Mouse (Mus musculus): ENCODE measurements around the gene Epb41l2. TPM values are rescaled to one million over a fixed set of nuclear protein-coding genes. Genes with fewer than 3 reads are reported as not detected.

Epb41l2 gene
- polyA plus RNA-seq, 1 experiment from 2014 or later: 46.4 TPM

DNA sequence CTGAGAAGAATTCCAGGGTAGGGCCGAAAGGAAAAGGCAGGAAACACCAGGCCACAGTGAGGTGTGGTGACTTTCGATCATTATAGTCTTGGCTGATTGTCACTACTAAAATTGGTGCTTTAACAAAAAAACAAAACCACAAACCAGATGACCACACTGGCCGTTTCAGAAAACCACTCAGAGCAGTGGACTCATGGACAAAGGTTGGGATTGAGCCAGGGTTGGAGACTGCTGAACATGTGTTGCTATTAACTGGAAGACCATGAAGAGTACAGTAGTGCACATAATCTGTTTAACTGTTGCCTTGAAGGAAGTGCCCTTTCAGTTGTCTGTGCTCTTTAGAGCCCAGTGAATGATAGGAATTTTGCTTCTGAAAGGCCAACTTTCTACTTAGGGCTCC is 167.5 kb downstream of the Epb41l2 start:
- Histone ChIP-seq H3K4me1 (replicated peaks; ENCODE audit: control insufficient read depth, insufficient read depth, low read length) (no peaks in the 10 kb centered on the region), H3K27me3 (ENCODE audit: control insufficient read depth, insufficient read depth, low read length) (no peaks in the 10 kb centered on the region), H3K4me2 (ENCODE audit: low read depth, low read length, severe bottlenecking) (no peak overlapping the region), H3K9ac (ENCODE audit: low read length) (no peak overlapping the region), H3K36me3 (ENCODE audit: control insufficient read depth, insufficient read depth, low read length) (no peaks in the 10 kb centered on the region), H3K4me3 (ENCODE audit: low read depth, low read length) (no peak overlapping the region), H3K27ac (ENCODE audit: low read depth, low read length) (no peak overlapping the region), H3K9me3 (ENCODE audit: control insufficient read depth, low read length) (no peaks in the 10 kb centered on the region)
- DNase-seq (ENCODE audit: low spot score): no peak
- no peak for ATAC-seq (replicated peaks; ENCODE audit: low FRiP score)
- WGBS: 86% methylated on average over 3 of the region's 3 CpGs

DNA sequence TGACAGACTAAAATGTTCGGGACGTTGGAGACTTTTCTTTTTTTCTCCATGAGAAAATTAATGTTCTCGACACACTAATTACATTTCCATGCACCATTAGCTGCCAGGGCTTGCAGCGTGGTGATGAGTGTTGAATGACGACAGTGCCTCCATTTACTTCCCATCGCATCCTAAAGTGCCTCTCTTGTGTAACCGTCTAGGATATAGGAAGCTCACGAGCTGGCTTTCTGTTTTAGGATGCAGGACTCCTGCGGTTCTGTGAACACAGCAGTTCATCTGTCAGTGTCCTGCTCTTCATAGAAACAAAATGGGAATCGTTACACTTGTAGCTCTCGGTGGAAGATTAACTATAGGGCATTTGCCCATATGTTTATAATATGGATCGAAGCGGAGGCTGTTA is 171.7 kb downstream of the Epb41l2 start:
- no peak overlapping the region for H3K4me2 ChIP-seq (ENCODE audit: low read depth, low read length, severe bottlenecking)
- H3K9ac ChIP-seq (ENCODE audit: low read length): no peak overlapping the region
- H3K27ac ChIP-seq (ENCODE audit: low read depth, low read length): no peak overlapping the region
- H3K36me3 ChIP-seq (ENCODE audit: control insufficient read depth, insufficient read depth, low read length): no peaks in the 10 kb centered on the region
- WGBS: 86% methylated on average over 13 of the region's 13 CpGs
- ATAC-seq (replicated peaks; ENCODE audit: low FRiP score) (no peak), DNase-seq (ENCODE audit: low spot score) (no peak)
- no peaks in the 10 kb centered on the region for H3K9me3 ChIP-seq (ENCODE audit: control insufficient read depth, low read length)
- no peaks in the 10 kb centered on the region for H3K27me3 ChIP-seq (ENCODE audit: control insufficient read depth, insufficient read depth, low read length)
- H3K4me1 ChIP-seq (replicated peaks; ENCODE audit: control insufficient read depth, insufficient read depth, low read length): no peaks in the 10 kb centered on the region
- H3K4me3 ChIP-seq (ENCODE audit: low read depth, low read length): no peak overlapping the region

DNA sequence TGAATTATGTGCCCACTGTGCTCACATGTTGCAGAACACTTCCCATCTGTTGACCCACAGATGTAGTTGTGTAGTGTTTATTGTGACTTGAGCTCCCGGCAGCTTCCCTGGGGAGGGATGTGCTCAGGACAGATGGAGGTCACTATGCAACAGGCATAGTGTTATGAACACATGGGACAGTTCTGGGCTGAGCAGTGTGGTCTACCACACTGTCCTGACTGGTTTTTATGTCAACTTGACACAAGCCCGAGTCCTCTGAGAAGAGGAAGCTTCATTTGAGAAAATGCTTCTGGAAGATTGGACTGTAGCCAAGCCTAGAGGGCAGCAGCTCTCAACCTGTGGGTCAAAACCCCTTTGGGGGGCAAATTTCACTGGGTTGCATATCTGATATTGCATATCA is 173.5 kb downstream of the Epb41l2 start:
- no peak for ATAC-seq (replicated peaks; ENCODE audit: low FRiP score)
- no peaks in the 10 kb centered on the region for H3K4me1 ChIP-seq (replicated peaks; ENCODE audit: control insufficient read depth, insufficient read depth, low read length)
- H3K4me2 ChIP-seq (ENCODE audit: low read depth, low read length, severe bottlenecking): no peak overlapping the region
- H3K27ac ChIP-seq (ENCODE audit: low read depth, low read length): no peak overlapping the region
- no peaks in the 10 kb centered on the region for H3K27me3 ChIP-seq (ENCODE audit: control insufficient read depth, insufficient read depth, low read length)
- WGBS: 84% methylated on average over 2 of the region's 2 CpGs
- DNase-seq (ENCODE audit: low spot score): no peak
- H3K4me3 ChIP-seq (ENCODE audit: low read depth, low read length): no peak overlapping the region
- H3K9ac ChIP-seq (ENCODE audit: low read length): no peak overlapping the region
- no peaks in the 10 kb centered on the region for H3K9me3 ChIP-seq (ENCODE audit: control insufficient read depth, low read length)
- H3K36me3 ChIP-seq (ENCODE audit: control insufficient read depth, insufficient read depth, low read length): no peaks in the 10 kb centered on the region

DNA sequence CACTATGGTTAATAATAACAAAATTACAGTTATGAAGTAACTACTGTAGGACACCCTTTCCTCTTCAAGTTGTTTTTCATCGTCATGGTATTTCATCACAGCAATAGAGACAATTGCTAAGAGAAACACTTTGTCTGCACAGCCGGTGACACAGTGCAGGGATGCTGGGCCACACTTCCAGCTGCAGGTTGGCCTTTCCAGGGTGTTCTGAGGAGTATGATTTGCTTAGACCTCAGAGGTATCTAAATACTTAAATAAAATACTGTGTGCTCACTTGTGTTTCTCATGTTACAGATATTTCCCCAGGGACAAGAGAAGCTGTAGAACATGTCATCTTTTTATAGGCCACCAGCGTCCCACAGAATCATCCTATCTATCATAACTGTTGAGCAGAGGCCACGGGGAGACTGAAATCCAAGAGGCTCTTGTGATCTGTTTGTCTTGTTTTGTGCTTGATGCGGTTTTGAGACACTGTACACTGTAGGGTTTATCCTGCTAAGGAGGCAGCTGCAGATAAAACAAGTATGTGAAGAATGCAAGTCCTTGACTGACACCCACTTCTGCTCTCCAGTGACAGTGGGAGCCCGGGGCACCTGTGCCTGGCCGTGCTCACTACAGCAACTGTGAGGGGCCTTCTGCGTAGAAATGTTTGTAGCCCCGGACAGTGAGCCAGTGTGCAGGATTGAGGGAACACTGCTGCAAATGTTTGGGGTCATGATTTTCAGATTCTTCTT is 174.1 kb downstream of the Epb41l2 start:
- Histone ChIP-seq H3K9me3 (ENCODE audit: control insufficient read depth, low read length) (no peaks in the 10 kb centered on the region), H3K9ac (ENCODE audit: low read length) (no peak overlapping the region)
- no peak for ATAC-seq (replicated peaks; ENCODE audit: low FRiP score)

DNA sequence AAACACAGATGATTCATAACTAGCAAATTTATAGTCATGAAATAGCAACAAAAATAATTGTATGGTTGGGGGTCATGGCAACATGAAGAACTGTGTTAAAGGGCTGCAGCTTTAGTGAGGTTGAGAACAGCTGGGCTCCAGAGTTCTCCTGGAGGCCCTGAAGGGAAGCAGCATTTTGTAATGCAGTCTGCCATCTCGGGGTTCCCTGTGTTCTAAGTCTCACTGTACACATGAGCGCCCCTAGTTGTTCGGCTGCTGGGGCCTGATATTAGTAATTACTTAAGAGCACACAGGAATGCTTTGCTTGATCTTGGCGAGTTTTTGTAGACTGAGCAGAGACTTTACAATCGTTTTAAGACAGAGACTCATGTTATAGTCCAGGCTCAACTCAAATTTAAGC is 174.9 kb downstream of the Epb41l2 start:
- Histone ChIP-seq H3K27ac (ENCODE audit: low read depth, low read length) (no peak overlapping the region), H3K4me2 (ENCODE audit: low read depth, low read length, severe bottlenecking) (no peak overlapping the region), H3K9ac (ENCODE audit: low read length) (no peak overlapping the region), H3K9me3 (ENCODE audit: control insufficient read depth, low read length) (no peaks in the 10 kb centered on the region), H3K36me3 (ENCODE audit: control insufficient read depth, insufficient read depth, low read length) (no peaks in the 10 kb centered on the region), H3K27me3 (ENCODE audit: control insufficient read depth, insufficient read depth, low read length) (no peaks in the 10 kb centered on the region), H3K4me1 (replicated peaks; ENCODE audit: control insufficient read depth, insufficient read depth, low read length) (no peaks in the 10 kb centered on the region), H3K4me3 (ENCODE audit: low read depth, low read length) (no peak overlapping the region)
- 89% methylated on average over 5 of the region's 5 CpGs for WGBS
- DNase-seq (ENCODE audit: low spot score) (no peak), ATAC-seq (replicated peaks; ENCODE audit: low FRiP score) (no peak)

More for the DNA sequence above, 174.1 kb downstream of the Epb41l2 start:
- no peak overlapping the region for H3K27ac ChIP-seq (ENCODE audit: low read depth, low read length)
- no peaks in the 10 kb centered on the region for H3K4me1 ChIP-seq (replicated peaks; ENCODE audit: control insufficient read depth, insufficient read depth, low read length)
- no peak overlapping the region for H3K4me3 ChIP-seq (ENCODE audit: low read depth, low read length)
- no peaks in the 10 kb centered on the region for H3K27me3 ChIP-seq (ENCODE audit: control insufficient read depth, insufficient read depth, low read length)
- H3K36me3 ChIP-seq (ENCODE audit: control insufficient read depth, insufficient read depth, low read length): no peaks in the 10 kb centered on the region
- DNase-seq (ENCODE audit: low spot score): no peak
- H3K4me2 ChIP-seq (ENCODE audit: low read depth, low read length, severe bottlenecking): no peak overlapping the region
- WGBS: 90% methylated on average over 9 of the region's 9 CpGs

DNA sequence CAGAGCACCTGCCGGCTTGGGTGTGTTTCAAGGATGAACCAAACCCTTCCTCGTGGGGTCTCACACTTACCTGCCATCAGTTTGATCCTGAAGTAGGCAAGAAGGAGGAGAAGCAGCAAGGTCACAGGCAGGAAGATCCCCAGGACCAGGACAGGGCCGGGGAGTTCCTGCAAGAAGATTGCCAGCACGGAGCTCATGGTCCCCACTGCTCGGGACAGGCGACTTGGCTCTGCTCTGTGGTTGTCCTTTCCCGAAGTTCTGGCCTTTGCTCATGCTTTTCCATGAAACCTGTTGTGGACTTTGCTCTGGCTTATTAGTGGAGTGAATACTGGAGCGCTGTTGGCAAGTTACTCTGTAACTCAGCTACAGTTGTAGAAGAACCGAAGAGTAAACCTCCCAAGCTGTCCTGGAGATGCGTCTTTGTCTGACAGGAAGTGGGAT is 176.3 kb downstream of the Epb41l2 start, which contains the start of gene Smlr1:
Gene Smlr1 (minus strand): TSS at position 377 of the 441 bp plus-strand sequence.
- Histone ChIP-seq H3K36me3 (ENCODE audit: control insufficient read depth, insufficient read depth, low read length) (no peaks in the 10 kb centered on the region), H3K9me3 (ENCODE audit: control insufficient read depth, low read length) (no peaks in the 10 kb centered on the region), H3K4me2 (ENCODE audit: low read depth, low read length, severe bottlenecking) (no peak within 1 kb of the TSS), H3K27ac (ENCODE audit: low read depth, low read length) (no peak within 1 kb of the TSS), H3K4me1 (replicated peaks; ENCODE audit: control insufficient read depth, insufficient read depth, low read length) (no peaks in the 10 kb centered on the region), H3K27me3 (ENCODE audit: control insufficient read depth, insufficient read depth, low read length) (no peaks in the 10 kb centered on the region), H3K9ac (ENCODE audit: low read length) (no peak within 1 kb of the TSS), H3K4me3 (ENCODE audit: low read depth, low read length) (no peak within 1 kb of the TSS)
- no peak for DNase-seq (ENCODE audit: low spot score)
- WGBS: 94% methylated on average over 10 of the region's 10 CpGs
- no peak for ATAC-seq (replicated peaks; ENCODE audit: low FRiP score)

DNA sequence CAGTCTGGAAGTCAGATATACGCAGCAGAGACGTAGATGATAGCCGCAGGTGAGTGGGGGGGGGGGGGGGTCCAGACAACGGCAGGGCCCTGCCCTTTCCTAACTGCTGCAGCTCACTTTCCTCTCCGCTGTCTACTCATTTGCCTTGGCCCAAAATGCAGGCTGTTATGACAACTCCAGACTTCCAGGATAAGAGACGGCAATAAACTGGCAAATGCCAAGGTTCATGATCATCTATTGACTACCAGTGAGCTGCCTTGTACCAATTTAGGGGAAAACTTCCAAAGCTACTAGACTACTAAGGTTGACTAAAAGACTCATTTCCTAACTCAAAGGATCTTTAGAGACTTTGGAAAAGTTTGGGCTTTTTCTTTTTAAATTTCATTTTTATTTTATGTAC is 177.0 kb downstream of the Epb41l2 start:
- no peaks in the 10 kb centered on the region for H3K27me3 ChIP-seq (ENCODE audit: control insufficient read depth, insufficient read depth, low read length)
- H3K4me2 ChIP-seq (ENCODE audit: low read depth, low read length, severe bottlenecking): no peak overlapping the region
- H3K36me3 ChIP-seq (ENCODE audit: control insufficient read depth, insufficient read depth, low read length): no peaks in the 10 kb centered on the region
- H3K9ac ChIP-seq (ENCODE audit: low read length): no peak overlapping the region
- H3K4me1 ChIP-seq (replicated peaks; ENCODE audit: control insufficient read depth, insufficient read depth, low read length): no peaks in the 10 kb centered on the region
- H3K9me3 ChIP-seq (ENCODE audit: control insufficient read depth, low read length): no peaks in the 10 kb centered on the region
- H3K27ac ChIP-seq (ENCODE audit: low read depth, low read length): no peak overlapping the region
- DNase-seq (ENCODE audit: low spot score) (no peak), ATAC-seq (replicated peaks; ENCODE audit: low FRiP score) (no peak)
- 95% methylated on average over 6 of the region's 6 CpGs for WGBS
- no peak overlapping the region for H3K4me3 ChIP-seq (ENCODE audit: low read depth, low read length)

DNA sequence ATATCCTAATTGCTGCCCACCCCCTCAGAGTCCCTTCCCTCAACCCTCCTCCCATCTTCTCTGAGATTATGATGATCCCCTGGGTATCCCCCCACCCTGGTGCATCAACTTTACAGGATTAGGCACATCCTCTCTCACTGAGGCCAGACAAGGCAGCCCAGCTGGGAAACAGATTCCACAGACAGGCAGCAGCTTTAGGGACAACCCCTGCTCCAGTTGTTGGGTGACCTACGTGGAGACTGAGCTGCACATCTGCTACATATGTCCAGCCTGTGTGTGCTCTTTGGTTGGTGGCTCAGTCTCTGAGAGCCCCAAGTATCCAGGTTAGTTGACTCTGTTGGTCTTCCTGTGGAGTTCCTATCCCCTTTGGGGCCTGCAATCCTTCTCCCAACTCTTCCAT is 179.1 kb downstream of the Epb41l2 start:
- Histone ChIP-seq H3K27me3 (ENCODE audit: control insufficient read depth, insufficient read depth, low read length) (no peaks in the 10 kb centered on the region), H3K27ac (ENCODE audit: low read depth, low read length) (no peak overlapping the region), H3K4me1 (replicated peaks; ENCODE audit: control insufficient read depth, insufficient read depth, low read length) (no peaks in the 10 kb centered on the region), H3K4me2 (ENCODE audit: low read depth, low read length, severe bottlenecking) (no peak overlapping the region), H3K4me3 (ENCODE audit: low read depth, low read length) (no peak overlapping the region), H3K9ac (ENCODE audit: low read length) (no peak overlapping the region), H3K9me3 (ENCODE audit: control insufficient read depth, low read length) (no peaks in the 10 kb centered on the region), H3K36me3 (ENCODE audit: control insufficient read depth, insufficient read depth, low read length) (no peaks in the 10 kb centered on the region)
- WGBS: 78% methylated on average over 1 of the region's 1 CpGs
- ATAC-seq (replicated peaks; ENCODE audit: low FRiP score) (no peak), DNase-seq (ENCODE audit: low spot score) (no peak)

DNA sequence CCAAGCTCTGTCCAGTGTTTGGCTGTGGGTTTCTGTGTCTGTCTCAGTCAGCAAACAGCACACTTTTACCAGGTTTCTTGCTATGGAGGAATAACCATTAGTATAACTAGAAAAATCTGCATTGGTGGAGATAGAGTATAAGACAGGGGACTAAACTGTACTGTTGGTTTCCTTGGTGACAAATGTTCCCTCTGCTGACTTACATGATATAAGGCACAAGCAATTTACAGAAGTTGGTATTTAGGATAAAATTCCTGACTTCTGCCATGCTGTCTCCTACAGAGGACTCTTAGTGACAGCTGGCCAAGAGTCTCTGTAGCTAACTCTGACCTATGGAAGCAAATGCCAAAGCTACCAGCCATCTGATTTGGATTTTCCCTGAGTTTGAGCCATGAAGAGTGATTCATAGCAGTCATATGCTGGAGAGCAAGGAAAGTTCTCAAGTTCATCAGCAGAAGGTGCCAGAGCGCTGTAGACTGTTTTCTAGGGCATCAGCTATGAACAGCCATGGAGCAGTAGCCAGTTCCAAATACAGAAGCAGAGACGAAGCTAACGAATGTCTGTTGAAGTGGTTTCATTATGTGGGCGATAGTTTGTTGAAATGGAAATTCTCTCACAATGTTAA is 179.7 kb downstream of the Epb41l2 start:
- Histone ChIP-seq H3K27ac (ENCODE audit: low read depth, low read length) (no peak overlapping the region), H3K4me2 (ENCODE audit: low read depth, low read length, severe bottlenecking) (no peak overlapping the region), H3K27me3 (ENCODE audit: control insufficient read depth, insufficient read depth, low read length) (no peaks in the 10 kb centered on the region), H3K9me3 (ENCODE audit: control insufficient read depth, low read length) (no peaks in the 10 kb centered on the region), H3K4me3 (ENCODE audit: low read depth, low read length) (no peak overlapping the region), H3K4me1 (replicated peaks; ENCODE audit: control insufficient read depth, insufficient read depth, low read length) (no peaks in the 10 kb centered on the region), H3K36me3 (ENCODE audit: control insufficient read depth, insufficient read depth, low read length) (no peaks in the 10 kb centered on the region), H3K9ac (ENCODE audit: low read length) (no peak overlapping the region)
- 85% methylated on average over 4 of the region's 4 CpGs for WGBS
- DNase-seq (ENCODE audit: low spot score) (no peak), ATAC-seq (replicated peaks; ENCODE audit: low FRiP score) (no peak)

Data from forebrain, embryonic 11.5 days (tissue).